Comparison of ENCODE assay signal across 10 mouse cellular contexts in the genomic region with DNA sequence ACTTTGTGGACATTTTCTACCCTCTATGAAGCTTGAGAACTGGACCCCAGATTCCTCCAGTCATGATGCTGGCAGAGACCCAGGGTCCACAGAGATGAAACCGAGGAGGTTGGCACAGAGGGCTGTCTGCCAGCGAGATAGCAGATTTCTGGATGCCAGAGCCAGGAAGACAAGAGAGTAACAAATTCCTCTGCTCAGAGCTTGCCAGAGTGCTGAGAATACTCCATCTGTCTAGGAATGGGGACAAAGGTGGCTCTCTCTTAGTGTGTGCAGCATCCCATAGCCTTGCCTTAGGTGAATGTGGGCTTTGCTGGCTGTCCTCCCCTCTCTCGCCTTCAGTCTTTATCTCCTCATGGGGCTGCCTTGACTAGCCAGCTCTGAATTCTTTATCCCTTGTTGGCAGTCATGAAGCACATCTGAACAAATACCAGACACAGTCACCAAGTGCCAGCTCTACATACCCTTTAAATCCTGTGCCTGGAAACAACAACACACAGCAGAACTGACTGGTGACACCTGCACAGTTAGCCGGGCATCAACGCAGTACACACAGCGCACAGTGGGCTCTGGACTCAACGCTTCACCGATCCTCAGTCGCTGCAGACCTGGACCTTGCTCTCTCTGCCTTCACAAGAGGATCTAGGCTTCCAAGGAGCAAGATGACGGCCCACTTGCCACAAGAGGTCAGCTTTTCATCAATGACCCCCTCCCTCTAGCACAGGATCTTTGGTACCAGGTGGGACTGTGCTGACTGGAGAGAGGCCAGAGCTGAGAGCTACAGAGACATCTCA. TPM values are rescaled to one million over a fixed set of nuclear protein-coding genes. Genes with fewer than 3 reads are reported as not detected.
DNase-seq lines count a peak whose midpoint lies in the region; ATAC-seq lines count a peak whose summit lies in the region.
"Had no signal": no experiment of that assay in that cellular context is flagged by ENCODE, and none has a peak within 500 bp of the region (broad histone marks: within the 10 kb centered on the region; RNA-seq: fewer than 3 reads in every experiment).

Gene Scd4, plus strand, starts transcription at position 260 of the 791 bp plus-strand sequence.

- no peak within 1 kb of the TSS for H3K4me3 ChIP-seq in hindbrain, embryonic 13.5 days
- H3K4me3 ChIP-seq: embryonic facial prominence, embryonic 12.5 days had no signal

- WGBS in hindbrain, embryonic 13.5 days, result 84% methylated on average over 10 of the region's 10 CpGs

- no peaks in the 10 kb centered on the region for H3K27me3 ChIP-seq in hindbrain, embryonic 13.5 days
- H3K27me3 ChIP-seq: embryonic facial prominence, embryonic 12.5 days had no signal

- H3K27ac ChIP-seq in hindbrain, embryonic 13.5 days, result no peak within 1 kb of the TSS
- H3K27ac ChIP-seq: embryonic facial prominence, embryonic 12.5 days had no signal

- peak; percentile 53 for DNase-seq in layer of hippocampus, adult 11-12 months (ENCODE audit: low spot score)
- DNase-seq in layer of hippocampus, postnatal 25 days (ENCODE audit: extremely low spot score in 1 of 2, low spot score in 1 of 2), result no peak
- DNase-seq in cerebellum, postnatal 14 days, result peak; percentile 92 to 93
- DNase-seq in kidney, adult 9 months, result peak; percentile 70
- DNase-seq in right cerebral cortex, postnatal 14 days, result peak; percentile 56
- DNase-seq in embryo, embryonic 11 days, result no peak
- DNase-seq in lung, postnatal 4 days, result no peak

- no peak for ATAC-seq in hindbrain, embryonic 13.5 days (ENCODE audit: low FRiP score)

- H3K9me3 ChIP-seq in hindbrain, embryonic 13.5 days, result no peaks in the 10 kb centered on the region
- H3K9me3 ChIP-seq: embryonic facial prominence, embryonic 12.5 days; G1E had no signal

- no peaks in the 10 kb centered on the region for H3K36me3 ChIP-seq in hindbrain, embryonic 13.5 days
- H3K36me3 ChIP-seq: embryonic facial prominence, embryonic 12.5 days; G1E had no signal

- H3K4me2 ChIP-seq in hindbrain, embryonic 13.5 days, result no peak within 1 kb of the TSS
- H3K4me2 ChIP-seq: embryonic facial prominence, embryonic 12.5 days had no signal

- H3K4me1 ChIP-seq in hindbrain, embryonic 13.5 days (replicated peaks), result peaks cover 5% of the 10 kb centered on the region; the same call in 1 of the 2 replicates

- H3K9ac ChIP-seq in hindbrain, embryonic 13.5 days, result no peak within 1 kb of the TSS
- H3K9ac ChIP-seq: embryonic facial prominence, embryonic 12.5 days had no signal

RNA-seq across cellular contexts. Expression of gene Scd4, which starts in this region (rescaled TPM):
- 1 to 10 TPM; 2.8 to 2.9 TPM for total RNA-seq in layer of hippocampus, postnatal 25 days (2021)
- 0.09 and 0.19 TPM in 2 replicates for polyA plus RNA-seq in hindbrain, embryonic 13.5 days (2015; fragmentation: Nextera tagmentation; extraction: Ambion mirVana)

Comparison
In these comparisons a context has a peak if more than half of its experiments do, and no peak if none do; other contexts are left out.
1. DNase-seq: peak in layer of hippocampus, adult 11-12 months (single experiment), cerebellum, postnatal 14 days (2 of 2), kidney, adult 9 months (single experiment) and right cerebral cortex, postnatal 14 days (single experiment); none in layer of hippocampus, postnatal 25 days (0 of 2), embryo, embryonic 11 days (single experiment) and lung, postnatal 4 days (0 of 2).